Mouse (Mus musculus) liver, adult 2 months (tissue): Measurements from ENCODE around the gene Sdk2. TPM values are rescaled to one million over a fixed set of nuclear protein-coding genes. Genes with fewer than 3 reads are reported as not detected.

Experiments used
- DNase-seq: peaks from one replicate; pipeline ENCODE4 v3.0.0-alpha.2; 2011; ENCODE audit warnings: low read depth, low spot score; ENCODE audit errors: extremely low read depth
- H3K27ac ChIP-seq: fragments of 200-500 bp; replicated peaks from 2 replicates; pipeline ENCODE4 v1.5.1; 2012; ENCODE audit warnings: low read depth, mild to moderate bottlenecking, control low read depth, inconsistent platforms, low read length; ENCODE audit not compliant: insufficient read depth
- H3K27me3 ChIP-seq: fragments of 200-500 bp; 2 replicates; pipeline ENCODE4 v1.6.1; 2012; ENCODE audit warnings: mild to moderate bottlenecking, moderate library complexity, low read length, inconsistent platforms; ENCODE audit not compliant: control insufficient read depth, insufficient read depth
- H3K36me3 ChIP-seq: fragments of 200-500 bp; 2 replicates; pipeline ENCODE4 v1.6.1; 2012; ENCODE audit warnings: low read length, inconsistent platforms; ENCODE audit not compliant: control insufficient read depth, insufficient read depth
- H3K4me1 ChIP-seq: fragments of 200-500 bp; 2 replicates; pipeline ENCODE4 v1.6.1; 2011; ENCODE audit warnings: low read length; ENCODE audit not compliant: control insufficient read depth, insufficient read depth
- H3K4me3 ChIP-seq: fragments of 200-500 bp; 2 replicates; pipeline ENCODE4 v1.5.1; 2011; ENCODE audit warnings: low read depth, mild to moderate bottlenecking, control low read depth, low read length, moderate library complexity; ENCODE audit not compliant: insufficient read depth
- H3K79me2 ChIP-seq: fragments of 200-500 bp; 2 replicates; pipeline ENCODE4 v1.6.1; 2012; ENCODE audit warnings: inconsistent platforms, mild to moderate bottlenecking, low read length, moderate library complexity; ENCODE audit not compliant: control insufficient read depth, insufficient read depth
- H3K9ac ChIP-seq: fragments of 200-500 bp; 2 replicates; pipeline ENCODE4 v1.6.1; 2012; ENCODE audit warnings: low read depth, mild to moderate bottlenecking, control low read depth, inconsistent platforms, low read length
- CTCF ChIP-seq: fragments of 200-500 bp; IDR thresholded peaks from 2 replicates; pipeline ENCODE4 v1.5.1; 2011; ENCODE audit warnings: low read depth, low read length, control low read depth
- POLR2A ChIP-seq: fragments of 200-500 bp; IDR thresholded peaks from 2 replicates; pipeline ENCODE4 v1.6.1; 2011; ENCODE audit warnings: low read length, control low read depth; ENCODE audit not compliant: insufficient read depth; ENCODE audit errors: extremely low read depth
- WGBS: fragments of 180-500 bp; shearing (Covaris S2); methylation state at CpG from one replicate; pipeline ENCODE4 v1.1.7; 2018; 5-methylcytosine and 5-hydroxymethylcytosine counted together
- polyA plus RNA-seq: library from polyadenylated mRNA; depleted of rRNA; stranded (reverse); fragments of >200 nt; gene quantifications from 2 replicates; pipeline ENCODE4 v1.2.3, GENCODE M21; 2012
- total RNA-seq: library from RNA; depleted of rRNA; stranded (reverse); fragments of >200 nt; gene quantifications from 2 replicates; pipeline ENCODE4 v1.2.3, GENCODE M21; 2014

Gene Sdk2
- total and polyA plus RNA-seq, 2 experiments, result 0.07 to 0.28 TPM

DNA sequence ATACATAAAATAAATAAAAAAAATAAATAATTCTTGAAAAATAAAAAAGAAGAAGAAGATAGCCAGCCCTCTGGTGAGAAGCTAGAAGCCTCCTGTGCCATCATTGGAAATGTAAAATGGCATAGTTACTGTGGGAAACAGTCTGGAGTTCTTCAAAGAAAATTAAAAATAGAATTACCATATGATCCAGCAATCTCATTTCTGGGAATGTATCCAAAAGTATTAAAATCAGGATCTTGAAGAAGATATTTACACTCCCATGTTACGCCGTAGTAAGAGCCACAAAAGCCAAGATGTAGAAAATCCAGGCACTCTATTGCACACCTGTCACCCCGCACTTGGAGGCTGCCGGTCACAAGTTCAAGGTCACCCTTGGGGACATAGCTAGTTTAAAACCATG is 250.4 kb downstream of the Sdk2 start:
- no peak overlapping the region for H3K4me3 ChIP-seq
- WGBS, result 84% methylated on average over 4 of the region's 4 CpGs
- H3K79me2 ChIP-seq, result no peaks in the 10 kb centered on the region
- no peak overlapping the region for H3K9ac ChIP-seq
- H3K27me3 ChIP-seq, result no peaks in the 10 kb centered on the region
- no peak for DNase-seq
- no peaks in the 10 kb centered on the region for H3K36me3 ChIP-seq
- H3K27ac ChIP-seq, result no peak overlapping the region
- H3K4me1 ChIP-seq, result no peaks in the 10 kb centered on the region
- no peak for TF ChIP-seq CTCF
- TF ChIP-seq POLR2A, result no peak

DNA sequence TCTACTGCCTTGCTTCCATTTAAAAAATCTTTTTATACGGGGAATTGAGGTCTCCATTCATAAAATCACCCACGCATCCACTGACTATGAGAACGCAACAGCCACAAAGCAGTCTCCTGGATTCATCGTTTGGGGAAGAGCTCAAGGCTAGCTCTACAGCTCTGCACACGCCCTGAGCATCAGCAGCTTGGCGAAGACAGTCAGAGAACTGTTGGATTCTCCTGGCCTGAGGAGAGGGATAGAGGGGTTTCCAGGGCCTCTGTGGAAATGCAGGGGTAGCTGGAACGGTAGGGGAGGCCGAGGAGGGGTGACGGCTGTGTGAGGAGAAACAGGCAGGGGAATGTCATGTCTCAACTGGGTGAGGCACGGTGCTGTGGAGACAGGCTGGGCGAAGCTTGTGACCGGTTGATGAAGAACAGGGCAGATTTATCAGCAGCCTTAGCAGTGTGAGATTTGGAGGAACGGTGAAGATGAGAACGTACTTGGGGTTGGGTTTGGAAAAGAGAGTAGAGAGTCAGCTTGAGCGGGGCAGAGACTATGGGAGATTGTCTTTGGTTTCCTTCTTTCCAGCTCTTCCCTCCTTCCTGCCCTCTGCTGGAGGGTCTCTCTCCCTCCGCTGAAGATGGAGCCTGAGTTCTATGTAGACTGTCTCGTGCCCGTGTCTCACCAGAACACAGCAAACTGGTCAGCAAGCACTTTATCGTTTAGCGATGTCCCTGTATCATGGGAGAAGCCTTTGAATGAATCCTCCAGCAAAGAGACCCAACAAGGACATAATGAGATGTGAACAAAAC is 255.1 kb downstream of the Sdk2 start:
- no peak for DNase-seq
- Histone ChIP-seq H3K79me2 (no peaks in the 10 kb centered on the region), H3K4me3 (no peak overlapping the region), H3K9ac (no peak overlapping the region), H3K27ac (no peak overlapping the region), H3K36me3 (no peaks in the 10 kb centered on the region), H3K4me1 (no peaks in the 10 kb centered on the region), H3K27me3 (no peaks in the 10 kb centered on the region)
- 61% methylated on average over 20 of the region's 20 CpGs for WGBS
- no peak for TF ChIP-seq POLR2A
- no peak; the same call in 1 of the 2 replicates for TF ChIP-seq CTCF

DNA sequence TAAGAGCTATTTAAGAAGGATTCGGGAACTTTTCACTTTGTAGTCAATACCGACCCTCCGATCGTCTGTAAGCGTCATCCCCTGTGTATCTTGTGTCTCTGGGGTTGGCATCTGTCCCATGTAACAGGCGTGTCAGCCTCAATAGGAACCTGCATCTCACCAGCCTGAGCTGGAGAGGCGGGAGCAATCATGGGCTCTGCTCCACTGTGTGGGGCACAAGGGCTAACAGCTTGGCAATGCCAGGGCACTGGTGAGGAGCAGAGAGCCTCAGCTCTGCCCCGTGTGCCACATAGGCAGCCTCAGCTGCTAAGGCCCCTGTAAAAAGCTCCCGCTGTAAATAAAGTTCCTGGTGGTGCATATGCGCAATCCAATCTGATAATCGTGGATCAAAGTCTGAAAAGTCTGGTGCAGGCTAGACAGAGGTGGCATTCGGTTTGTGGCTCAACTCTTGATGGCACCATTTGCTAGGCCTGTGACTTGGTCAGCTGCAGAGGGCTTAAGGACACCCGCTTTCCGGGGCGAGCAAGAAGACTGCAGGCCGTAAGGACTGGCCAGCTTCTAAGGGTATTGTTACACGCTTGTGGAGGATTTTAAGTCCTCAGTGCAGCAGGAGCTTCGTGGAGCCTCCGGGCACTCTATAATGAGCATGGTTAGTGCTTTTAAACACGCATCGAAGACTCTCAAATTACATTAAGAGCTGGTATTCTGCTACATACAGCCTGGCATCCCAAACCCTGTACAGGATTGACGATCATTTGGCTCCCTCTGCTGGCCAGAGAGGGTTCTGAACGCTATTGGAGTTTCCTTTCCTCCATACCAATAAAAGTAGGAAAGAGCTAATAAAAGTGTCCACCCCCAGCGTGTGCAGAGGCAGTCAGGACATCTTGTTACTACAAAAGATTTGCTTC is 256.0 kb downstream of the Sdk2 start:
- Histone ChIP-seq H3K79me2 (no peaks in the 10 kb centered on the region), H3K9ac (no peak overlapping the region), H3K27me3 (no peaks in the 10 kb centered on the region), H3K4me1 (no peaks in the 10 kb centered on the region; the same call in 1 of the 2 replicates), H3K4me3 (no peak overlapping the region), H3K36me3 (no peaks in the 10 kb centered on the region), H3K27ac (no peak overlapping the region)
- WGBS, result 53% methylated on average over 24 of the region's 24 CpGs
- no peak for TF ChIP-seq POLR2A
- peak; percentile 62; the same call in 1 of the 2 replicates for TF ChIP-seq CTCF
- peak; percentile 52 for DNase-seq

DNA sequence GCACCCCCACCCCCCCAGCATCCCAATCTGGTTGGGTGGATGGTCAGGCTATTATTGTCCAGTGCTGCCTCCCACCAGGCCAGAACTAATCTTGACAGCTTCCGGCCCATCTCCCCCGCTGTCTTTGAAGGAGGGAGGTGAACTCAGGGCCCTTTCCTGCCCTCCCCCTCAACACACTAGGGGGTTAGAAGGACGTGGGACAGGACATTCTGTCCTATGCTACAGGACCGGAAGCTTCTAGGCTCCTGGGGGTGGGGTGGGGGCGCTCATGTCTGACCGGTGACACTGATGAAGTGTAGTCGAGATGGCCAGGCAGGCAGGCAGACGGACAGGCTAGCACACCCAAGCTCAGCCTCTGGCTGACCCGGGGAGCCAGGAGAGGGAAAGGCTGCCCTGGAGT is 259.8 kb downstream of the Sdk2 start:
- Histone ChIP-seq H3K4me3 (no peak overlapping the region), H3K36me3 (no peaks in the 10 kb centered on the region), H3K79me2 (no peaks in the 10 kb centered on the region), H3K9ac (no peak overlapping the region), H3K4me1 (peaks cover 2% of the 10 kb centered on the region; the same call in 1 of the 2 replicates), H3K27ac (0 out of 2 replicates have a peak overlapping the region, but pooled peaks have one; percentile 11), H3K27me3 (no peaks in the 10 kb centered on the region)
- TF ChIP-seq POLR2A (no peak), CTCF (no peak)
- 61% methylated on average over 9 of the region's 9 CpGs for WGBS
- peak; percentile 31 for DNase-seq

DNA sequence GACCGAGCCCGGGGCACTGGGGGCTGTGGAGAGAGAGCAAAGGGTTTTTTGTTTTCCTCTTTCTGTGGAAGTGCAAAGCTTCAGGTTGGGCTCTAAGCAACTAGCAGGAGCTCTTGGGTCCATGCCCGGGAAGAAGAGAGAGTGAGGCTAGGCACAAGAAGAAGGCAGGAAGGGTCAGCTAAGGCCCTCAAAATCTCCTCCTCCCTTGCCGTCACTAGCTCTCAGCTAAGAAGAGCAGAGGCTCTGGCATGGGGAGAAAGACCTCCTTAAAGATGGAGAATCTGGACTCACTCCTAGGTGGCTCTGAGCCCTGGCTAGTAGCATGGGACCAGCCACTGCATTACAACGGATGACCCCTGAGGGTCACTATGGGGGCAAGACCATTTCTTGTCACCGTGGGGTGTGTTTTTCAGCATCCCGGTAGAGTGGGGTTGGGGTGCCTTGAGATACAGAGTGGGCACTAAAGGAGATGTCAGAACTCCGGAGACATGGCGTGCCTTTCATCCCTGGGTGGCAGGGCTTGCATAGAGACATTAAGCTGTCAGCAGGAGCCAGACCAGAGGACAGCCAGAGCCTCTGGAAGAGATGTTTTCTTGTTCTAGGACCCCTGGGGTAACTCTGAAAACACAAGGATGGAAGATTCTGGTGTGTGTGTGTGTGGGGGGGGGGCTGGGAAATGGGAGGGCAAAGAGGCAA is 260.3 kb downstream of the Sdk2 start:
- no peaks in the 10 kb centered on the region for H3K27me3 ChIP-seq
- H3K9ac ChIP-seq, result no peak overlapping the region
- no peak for DNase-seq

More for the DNA sequence above, 260.3 kb downstream of the Sdk2 start:
- Histone ChIP-seq H3K27ac (peak overlapping the region; percentile 78), H3K4me1 (peaks cover 2% of the 10 kb centered on the region; the same call in 1 of the 2 replicates), H3K4me3 (no peak overlapping the region), H3K79me2 (no peaks in the 10 kb centered on the region), H3K36me3 (no peaks in the 10 kb centered on the region)
- TF ChIP-seq POLR2A (no peak), CTCF (no peak)
- 67% methylated on average over 9 of the region's 9 CpGs for WGBS
